ENCODE assay signal across 23 mouse cellular contexts in genomic region chr14:20110945-20111344, GRCm38 (mm10). TPM values are rescaled to one million over a fixed set of nuclear protein-coding genes. Genes with fewer than 3 reads are reported as not detected.
DNase-seq lines count a peak whose midpoint lies in the region; ATAC-seq lines count a peak whose summit lies in the region.
"Had no signal": no experiment of that assay in that cellular context is flagged by ENCODE, and none has a peak within 500 bp of the region (broad histone marks: within the 10 kb centered on the region; RNA-seq: fewer than 3 reads in every experiment).

No protein-coding gene starts in this region.

- intact Hi-C loops in left cerebral cortex, postnatal 36 days (cut with DNase I): no loop called here

- WGBS in stomach, embryonic 14.5 days: 53% methylated on average over 1 of the region's 1 CpGs
- 59% methylated on average over 1 of the region's 1 CpGs for WGBS in stomach, embryonic 16.5 days

- H3K9me3 ChIP-seq in stomach, embryonic 14.5 days (ENCODE audit: control insufficient read depth, low read depth, low read length): 0 out of 2 replicates have a peak, but pooled peaks cover 5% of the 10 kb centered on the region
- no peaks in the 10 kb centered on the region for H3K9me3 ChIP-seq in stomach, embryonic 16.5 days (replicated peaks; ENCODE audit: control insufficient read depth, low read length)
- H3K9me3 ChIP-seq: embryonic facial prominence, embryonic 10.5 days; embryonic facial prominence, embryonic 12.5 days; forebrain, embryonic 13.5 days; G1E had no signal

- peak; percentile 37; the same call in 1 of the 2 replicates for ATAC-seq in stomach, embryonic 14.5 days (ENCODE audit: insufficient number of reproducible peaks, insufficient read depth, low FRiP score, low read depth)
- ATAC-seq in stomach, embryonic 16.5 days (ENCODE audit: insufficient read depth, low FRiP score): peak; percentile 59
- ATAC-seq: activated CD4-positive, CD25-positive, alpha-beta regulatory T cell, adult 4 months; CD4-positive, CD25-positive, alpha-beta regulatory T cell, adult 4 months; forebrain, embryonic 13.5 days; forebrain, embryonic 15.5 days; Patski had no signal

- no peak overlapping the region for H3K9ac ChIP-seq in stomach, embryonic 14.5 days (replicated peaks; ENCODE audit: low read depth, low read length)
- H3K9ac ChIP-seq in stomach, embryonic 16.5 days (ENCODE audit: low read length): no peak overlapping the region
- H3K9ac ChIP-seq: embryonic facial prominence, embryonic 12.5 days; forebrain, embryonic 13.5 days; forebrain, embryonic 15.5 days had no signal

- no peak overlapping the region for H3K4me2 ChIP-seq in stomach, embryonic 14.5 days (replicated peaks; ENCODE audit: low read depth, low read length)
- no peak overlapping the region for H3K4me2 ChIP-seq in stomach, embryonic 16.5 days (ENCODE audit: low read depth, low read length)
- H3K4me2 ChIP-seq: embryonic facial prominence, embryonic 12.5 days; forebrain, embryonic 13.5 days; forebrain, embryonic 15.5 days had no signal

- H3K36me3 ChIP-seq in stomach, embryonic 14.5 days (ENCODE audit: control insufficient read depth, insufficient read depth, low read length): no peaks in the 10 kb centered on the region
- H3K36me3 ChIP-seq in stomach, embryonic 16.5 days (ENCODE audit: control insufficient read depth, insufficient read depth, low read length): no peaks in the 10 kb centered on the region
- H3K36me3 ChIP-seq: embryonic facial prominence, embryonic 10.5 days; embryonic facial prominence, embryonic 12.5 days; forebrain, embryonic 15.5 days; G1E had no signal

- DNase-seq in heart, adult 11 months: peak; percentile 19
- DNase-seq in heart, adult 18-20 months: no peak
- DNase-seq in left cerebral cortex, adult 9 months (ENCODE audit: low spot score in 2 of 2): no peak
- DNase-seq in left cerebral cortex, postnatal 36 days (ENCODE audit: low spot score in 2 of 2): no peak
- DNase-seq: adrenal gland, adult 8-10 months; adrenal gland, postnatal 14 days; adrenal gland, postnatal 36 days; B cell, adult 2 months; cerebellum, adult 11-12 months; cerebellum, adult 2 months; cerebellum, adult 9-10 months; cerebellum, postnatal 10 days; cerebellum, postnatal 25 days had no signal

- H3K4me3 ChIP-seq in stomach, embryonic 14.5 days (ENCODE audit: low read depth, low read length): no peak overlapping the region
- H3K4me3 ChIP-seq in stomach, embryonic 16.5 days (replicated peaks; ENCODE audit: low read length): no peak overlapping the region
- H3K4me3 ChIP-seq: embryonic facial prominence, embryonic 10.5 days; embryonic facial prominence, embryonic 12.5 days; forebrain, embryonic 13.5 days; forebrain, embryonic 15.5 days had no signal

- H3K27me3 ChIP-seq in stomach, embryonic 14.5 days (ENCODE audit: control insufficient read depth, insufficient read depth, low read length): no peaks in the 10 kb centered on the region
- H3K27me3 ChIP-seq in stomach, embryonic 16.5 days (ENCODE audit: control insufficient read depth, insufficient read depth, low read length): no peaks in the 10 kb centered on the region
- H3K27me3 ChIP-seq: embryonic facial prominence, embryonic 12.5 days; forebrain, embryonic 13.5 days; forebrain, embryonic 15.5 days; Patski had no signal

- H3K27ac ChIP-seq in stomach, embryonic 14.5 days (ENCODE audit: low read length): no peak overlapping the region
- no peak overlapping the region for H3K27ac ChIP-seq in stomach, embryonic 16.5 days (ENCODE audit: low read length)
- H3K27ac ChIP-seq: embryonic facial prominence, embryonic 10.5 days; embryonic facial prominence, embryonic 12.5 days; forebrain, embryonic 13.5 days; forebrain, embryonic 15.5 days had no signal

- no peaks in the 10 kb centered on the region for H3K4me1 ChIP-seq in stomach, embryonic 14.5 days (ENCODE audit: control insufficient read depth, insufficient read depth, low read length)
- no peaks in the 10 kb centered on the region for H3K4me1 ChIP-seq in stomach, embryonic 16.5 days (ENCODE audit: control insufficient read depth, insufficient read depth, low read length)
- H3K4me1 ChIP-seq: embryonic facial prominence, embryonic 12.5 days; forebrain, embryonic 13.5 days; forebrain, embryonic 15.5 days had no signal

RNA-seq across cellular contexts. Expression of gene Saysd1, which starts 27.4 kb away (rescaled TPM):
- 1 to 10 TPM; 3.5 to 3.6 TPM for total RNA-seq in heart, adult 18-20 months (2021)
- 15.1 and 16.2 TPM in 2 replicates for polyA plus RNA-seq in stomach, embryonic 14.5 days (2014; fragmentation: Nextera tagmentation; extraction: Ambion mirVana)
- 12.9 and 13.5 TPM in 2 replicates for polyA plus RNA-seq in stomach, embryonic 16.5 days (2015; fragmentation: Nextera tagmentation; extraction: Ambion mirVana)
- 1 to 10 TPM; 4.5 to 5.2 TPM for total RNA-seq in left cerebral cortex, postnatal 36 days (2021)
